Mouse (Mus musculus): ENCODE results near the gene Stxbp5. TPM values are rescaled to one million over a fixed set of nuclear protein-coding genes. Genes with fewer than 3 reads are reported as not detected.

The Stxbp5 gene
- total RNA-seq, 2 experiments from 2014 or later: 110 to 120 TPM

DNA sequence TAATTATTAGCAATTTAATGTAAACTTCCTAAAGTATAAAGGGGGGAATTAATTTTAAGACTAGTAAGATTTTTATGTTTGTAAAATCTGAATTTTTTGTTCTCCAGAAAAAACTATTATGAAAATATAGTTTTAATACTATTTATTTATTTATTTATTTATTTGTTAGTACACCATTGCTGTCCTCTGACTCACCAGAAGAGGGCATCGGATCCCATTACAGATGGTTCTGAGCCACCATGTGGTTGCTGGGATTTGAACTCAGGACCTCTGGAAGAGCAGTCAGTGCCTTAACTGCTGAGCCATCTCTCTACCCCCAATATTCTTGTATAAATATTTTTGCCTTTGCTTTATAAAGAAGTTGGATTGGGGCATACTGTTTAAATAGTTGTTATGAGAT, 104.5 kb downstream of the Stxbp5 start:
- Histone ChIP-seq H3K4me3 (no peak overlapping the region), H3K27ac (no peak overlapping the region)
- peak; percentile 20 for TF ChIP-seq CTCF (IDR thresholded peaks at IDR 0.05)
- intact Hi-C loops (cut with DNase I): no loop called here
- no peak for DNase-seq (ENCODE audit: extremely low spot score in 1 of 2, low spot score in 2 of 2)

DNA sequence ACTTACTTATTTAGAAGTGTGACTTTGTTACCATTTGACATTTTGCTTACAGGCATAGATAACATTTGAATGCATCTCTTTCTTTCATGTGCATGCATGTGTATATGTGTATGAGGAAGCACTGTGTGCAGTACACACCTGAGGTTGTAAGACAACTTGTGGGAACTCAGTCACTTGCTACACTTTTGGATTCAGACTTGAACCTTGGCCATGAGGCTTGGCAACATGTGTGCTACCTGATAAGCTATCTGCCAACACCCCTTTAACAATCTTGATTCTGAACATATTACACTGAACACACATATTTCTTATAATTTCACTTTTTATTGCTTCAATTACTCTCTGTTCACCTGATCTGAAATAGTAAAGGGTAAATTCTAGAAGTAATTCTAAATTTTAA, 106.5 kb downstream of the Stxbp5 start:
- no peak overlapping the region for H3K4me3 ChIP-seq
- no peak for TF ChIP-seq CTCF (IDR thresholded peaks at IDR 0.05)
- H3K27ac ChIP-seq: no peak overlapping the region
- no peak for DNase-seq (ENCODE audit: extremely low spot score in 1 of 2, low spot score in 2 of 2)
- intact Hi-C loops (cut with DNase I): no loop called here

DNA sequence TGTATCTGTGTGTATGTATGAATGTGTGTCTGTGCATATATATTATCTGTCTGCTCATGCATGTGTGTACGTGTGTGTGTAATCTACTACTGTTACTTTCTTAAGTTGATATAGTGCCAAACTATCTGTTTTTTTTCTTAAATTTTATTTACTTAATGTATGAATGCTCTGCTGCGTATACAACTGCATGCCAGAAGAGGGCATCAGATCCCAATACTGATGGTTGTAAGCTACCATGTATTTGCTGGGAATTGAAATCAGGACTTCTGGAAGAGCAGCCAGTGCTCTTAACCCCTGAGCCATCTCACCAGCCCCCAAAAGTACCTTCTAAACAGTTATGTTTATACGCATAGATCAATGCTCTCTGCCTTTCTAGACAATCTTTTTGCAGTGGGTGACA, 109.9 kb downstream of the Stxbp5 start:
- peak; percentile 41 for TF ChIP-seq CTCF (IDR thresholded peaks at IDR 0.05)
- Histone ChIP-seq H3K4me3 (no peak overlapping the region), H3K27ac (no peak overlapping the region)
- intact Hi-C loops (cut with DNase I): loop anchor here (2.0 kb wide), 1 partner anchor 530 kb away; no protein-coding TSS in a partner anchor
- DNase-seq (ENCODE audit: extremely low spot score in 1 of 2, low spot score in 2 of 2): no peak

DNA sequence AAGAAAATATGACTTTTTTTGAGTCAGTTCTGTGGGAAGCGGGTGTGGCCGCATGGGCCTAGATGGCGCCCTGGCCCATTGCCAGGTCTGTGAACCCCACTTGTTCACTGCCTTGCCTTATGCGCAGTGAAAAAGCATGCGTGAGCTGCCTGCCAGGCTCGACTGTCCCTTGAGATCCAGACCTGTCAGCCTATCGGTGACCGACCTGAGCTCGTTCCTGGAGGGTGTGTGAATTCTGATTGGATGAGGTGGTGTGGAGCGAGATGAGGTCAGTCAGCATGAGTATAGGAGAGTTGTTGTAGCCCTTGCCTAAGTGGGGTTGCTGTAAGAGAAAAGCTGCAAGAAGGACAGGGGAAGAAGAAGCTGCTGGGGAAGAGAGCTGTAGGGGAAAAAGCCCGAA, 114.4 kb downstream of the Stxbp5 start:
- no peak for TF ChIP-seq CTCF (IDR thresholded peaks at IDR 0.05)
- intact Hi-C loops (cut with DNase I): no loop called here

DNA sequence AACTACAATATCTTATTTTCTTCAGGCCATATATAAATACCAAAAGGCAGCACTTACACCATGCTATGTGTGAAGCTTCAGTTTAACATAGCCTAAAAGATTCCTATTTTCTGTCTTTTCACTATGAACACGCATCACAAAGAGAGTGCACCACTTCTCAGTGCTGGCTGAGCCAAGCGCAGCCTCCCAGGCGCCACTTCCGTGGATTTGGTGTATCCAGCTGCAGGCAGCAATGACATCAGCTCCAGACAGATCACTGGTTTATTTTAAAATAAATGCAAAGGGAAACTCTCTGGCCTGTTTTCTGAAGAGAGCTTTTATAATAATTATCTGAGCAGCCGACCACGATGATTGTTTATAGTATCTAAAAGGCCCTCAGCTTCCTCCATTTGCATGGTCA, 115.2 kb downstream of the Stxbp5 start:
- H3K4me3 ChIP-seq: no peak overlapping the region
- intact Hi-C loops (cut with DNase I): no loop called here
- no peak for DNase-seq (ENCODE audit: extremely low spot score in 1 of 2, low spot score in 2 of 2)
- no peak for TF ChIP-seq CTCF (IDR thresholded peaks at IDR 0.05)
- H3K27ac ChIP-seq: no peak overlapping the region; the same call in 1 of the 2 replicates

More for the DNA sequence above, 114.4 kb downstream of the Stxbp5 start:
- no peak for DNase-seq (ENCODE audit: extremely low spot score in 1 of 2, low spot score in 2 of 2)
- H3K27ac ChIP-seq: no peak overlapping the region
- no peak overlapping the region for H3K4me3 ChIP-seq

DNA sequence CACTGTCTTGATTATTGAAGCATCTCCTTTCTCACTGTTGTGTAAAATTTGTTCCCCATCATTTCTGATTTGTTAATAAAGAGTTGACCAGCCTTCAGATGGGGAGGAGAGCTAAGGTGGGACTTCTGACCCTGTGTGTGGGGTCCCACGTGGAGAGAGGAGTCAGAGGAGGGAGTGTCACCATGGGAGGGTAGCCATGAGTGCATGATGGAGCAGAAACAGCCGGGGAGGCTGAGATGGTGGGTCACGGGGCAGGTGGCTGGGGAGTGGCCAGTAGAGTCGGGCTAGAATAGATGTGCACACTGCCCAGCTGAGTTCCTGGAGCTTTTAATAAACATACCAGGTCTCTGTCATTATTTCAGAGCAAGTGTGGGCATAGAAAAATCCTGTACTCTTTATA, 121.0 kb downstream of the Stxbp5 start:
- no peak for DNase-seq (ENCODE audit: extremely low spot score in 1 of 2, low spot score in 2 of 2)
- no peak overlapping the region for H3K4me3 ChIP-seq
- no peak overlapping the region for H3K27ac ChIP-seq
- intact Hi-C loops (cut with DNase I): no loop called here
- no peak for TF ChIP-seq CTCF (IDR thresholded peaks at IDR 0.05)

DNA sequence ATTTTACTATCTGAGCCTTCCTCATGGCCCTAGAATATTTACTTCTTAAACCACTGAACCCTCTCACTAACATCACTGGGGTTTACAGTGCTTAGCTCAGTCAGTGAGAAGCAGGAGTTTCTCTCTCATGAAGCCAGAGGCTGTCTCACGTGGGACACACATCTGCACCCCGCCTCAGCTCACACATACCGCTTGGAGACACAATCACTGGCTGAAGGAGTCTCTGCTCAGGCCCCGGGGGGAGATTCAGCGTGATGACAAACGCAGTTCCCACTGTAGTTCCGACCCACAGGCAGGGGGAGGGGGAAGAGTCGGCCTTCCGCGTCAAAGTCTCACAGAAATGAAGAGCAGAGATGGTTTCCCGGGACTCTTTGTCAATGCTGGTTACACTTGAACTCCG, 130.6 kb downstream of the Stxbp5 start:
- intact Hi-C loops (cut with DNase I): no loop called here
- no peak for TF ChIP-seq CTCF (IDR thresholded peaks at IDR 0.05)

DNA sequence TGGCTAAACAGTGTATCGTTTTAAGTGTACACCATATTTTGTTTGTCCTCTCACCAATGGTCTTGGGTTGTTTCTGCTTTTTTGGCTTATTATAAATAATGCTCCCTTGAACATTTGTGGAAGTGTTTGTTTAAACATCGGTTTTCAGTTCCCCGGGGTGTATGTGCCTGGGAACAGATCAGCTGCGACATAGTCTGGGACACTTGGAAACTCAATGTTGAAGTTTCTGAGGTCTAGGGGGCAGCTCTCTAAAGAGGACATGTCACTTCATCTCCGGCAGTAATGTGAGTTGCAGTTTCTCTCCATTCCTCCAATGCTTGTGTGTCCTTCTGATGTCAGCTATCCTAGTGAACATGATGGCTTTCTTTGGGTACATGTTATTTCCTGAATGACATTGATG, 137.0 kb downstream of the Stxbp5 start:
- Histone ChIP-seq H3K27ac (no peak overlapping the region), H3K4me3 (no peak overlapping the region)
- intact Hi-C loops (cut with DNase I): no loop called here
- no peak for DNase-seq (ENCODE audit: extremely low spot score in 1 of 2, low spot score in 2 of 2)
- TF ChIP-seq CTCF (IDR thresholded peaks at IDR 0.05): no peak

More for the DNA sequence above, 130.6 kb downstream of the Stxbp5 start:
- no peak for DNase-seq (ENCODE audit: extremely low spot score in 1 of 2, low spot score in 2 of 2)
- H3K4me3 ChIP-seq: no peak overlapping the region
- H3K27ac ChIP-seq: no peak overlapping the region

DNA sequence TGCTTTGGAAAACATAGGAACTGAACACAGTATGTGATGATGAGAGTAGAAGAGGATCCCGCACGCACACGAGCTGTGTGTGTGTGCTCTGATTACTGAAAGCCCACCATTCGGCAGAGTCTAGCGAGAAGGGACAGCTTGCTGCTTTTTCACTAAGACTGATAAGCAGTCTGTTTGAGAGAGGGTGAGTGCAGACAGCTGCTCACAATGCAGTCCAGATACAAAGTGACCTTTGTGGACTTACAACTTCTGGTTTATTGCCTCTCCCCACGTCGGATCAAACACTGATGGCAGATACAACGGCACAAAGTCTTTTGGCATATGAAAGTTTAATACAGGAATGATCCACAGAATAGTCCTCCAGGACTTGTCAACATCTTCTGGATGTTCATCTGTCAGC, 140.6 kb downstream of the Stxbp5 start:
- intact Hi-C loops (cut with DNase I): no loop called here
- H3K4me3 ChIP-seq: no peak overlapping the region
- no peak for DNase-seq (ENCODE audit: extremely low spot score in 1 of 2, low spot score in 2 of 2)
- H3K27ac ChIP-seq: no peak overlapping the region
- no peak for TF ChIP-seq CTCF (IDR thresholded peaks at IDR 0.05)

DNA sequence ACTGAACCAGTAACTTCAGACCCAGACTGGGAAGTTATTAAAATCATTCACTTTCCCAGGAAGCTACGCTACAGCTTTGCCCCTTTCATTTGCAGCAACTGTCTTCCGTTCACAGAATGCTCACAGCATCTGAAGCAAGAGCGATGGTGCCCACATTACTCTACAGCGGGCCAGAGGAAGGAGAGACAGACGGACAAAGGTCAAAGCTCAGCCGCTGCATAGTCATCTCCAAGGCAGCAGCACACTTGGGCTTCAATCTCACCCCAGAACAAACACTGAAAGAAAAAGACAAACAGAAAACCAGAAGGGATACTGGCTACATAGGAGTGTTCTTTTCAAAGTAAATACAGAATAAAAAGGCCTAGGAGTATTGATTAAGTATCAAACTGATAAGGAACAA, 144.3 kb downstream of the Stxbp5 start:
- no peak overlapping the region for H3K4me3 ChIP-seq
- intact Hi-C loops (cut with DNase I): loop anchor here (10.0 kb wide), 2 partner anchors 182 to 962 kb away; no protein-coding TSS in a partner anchor

DNA sequence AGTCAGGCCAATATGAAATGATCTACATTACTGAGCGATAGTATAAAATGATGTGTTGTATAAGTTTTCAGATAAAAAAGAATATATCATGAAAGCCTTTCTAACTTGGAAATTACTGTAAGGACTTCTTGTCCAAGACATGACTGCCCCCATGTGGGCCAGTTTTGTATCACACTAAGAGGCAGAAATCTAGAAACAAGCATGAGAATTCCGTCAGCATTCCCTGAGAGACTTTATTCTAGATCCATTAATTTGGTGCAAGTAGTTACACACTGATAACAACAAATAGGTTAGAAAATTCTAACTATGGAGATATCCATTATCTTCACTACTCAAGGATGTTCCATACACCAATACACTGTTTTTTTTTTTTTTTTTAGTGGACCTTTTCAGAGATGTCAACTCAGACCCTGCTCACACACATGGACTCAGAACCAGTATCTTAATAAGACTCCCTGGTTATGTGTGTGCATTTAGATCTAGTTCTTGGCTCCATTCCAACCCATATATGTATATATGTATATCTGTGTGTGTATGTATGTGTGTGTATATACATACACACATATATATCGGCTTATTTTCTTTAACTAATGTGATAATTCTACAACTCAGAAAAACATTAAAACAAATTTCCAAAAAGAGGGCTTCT, 145.9 kb downstream of the Stxbp5 start:
- Histone ChIP-seq H3K27ac (no peak overlapping the region), H3K4me3 (no peak overlapping the region)
- peak; percentile 60 to 77 for DNase-seq (ENCODE audit: extremely low spot score in 1 of 2, low spot score in 2 of 2)
- peak; percentile 86 for TF ChIP-seq CTCF (IDR thresholded peaks at IDR 0.05)
- intact Hi-C loops (cut with DNase I): loop anchor here (2.0 to 10.0 kb wide), 5 partner anchors 180 to 1013 kb away; no protein-coding TSS in a partner anchor

More for the DNA sequence above, 144.3 kb downstream of the Stxbp5 start:
- no peak for DNase-seq (ENCODE audit: extremely low spot score in 1 of 2, low spot score in 2 of 2)
- H3K27ac ChIP-seq: no peak overlapping the region
- no peak for TF ChIP-seq CTCF (IDR thresholded peaks at IDR 0.05)

DNA sequence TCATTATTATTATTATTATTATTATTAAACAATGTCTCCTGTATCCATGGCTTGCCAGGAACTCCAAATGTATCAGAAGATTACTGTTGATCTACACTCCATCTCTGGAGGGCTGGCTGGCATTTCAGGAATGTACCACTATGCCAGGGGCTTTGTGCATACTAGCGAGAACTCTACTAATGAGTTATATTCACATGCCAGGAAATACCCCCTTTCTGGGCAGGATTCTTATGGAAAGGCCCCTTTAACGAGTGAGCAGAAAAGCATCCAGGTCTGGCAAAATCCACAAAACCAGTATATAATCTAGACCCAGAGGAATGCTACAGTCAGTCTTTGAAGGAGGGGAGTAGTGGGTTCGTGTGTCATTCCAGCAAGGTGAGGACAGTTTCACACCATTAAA, 167.0 kb downstream of the Stxbp5 start:
- intact Hi-C loops (cut with DNase I): no loop called here
- Histone ChIP-seq H3K27ac (no peak overlapping the region), H3K4me3 (no peak overlapping the region)
- no peak for TF ChIP-seq CTCF (IDR thresholded peaks at IDR 0.05)
- DNase-seq (ENCODE audit: extremely low spot score in 1 of 2, low spot score in 2 of 2): no peak

Data from left cerebral cortex, adult 2 months (tissue).